Mouse (Mus musculus): ENCODE measurements around the gene Phpt1. TPM values are rescaled to one million over a fixed set of nuclear protein-coding genes. Genes with fewer than 3 reads are reported as not detected.

Phpt1 gene
- total and polyA plus RNA-seq, 3 experiments: 34.7 to 73.7 TPM; not detected in 1

GRCm38 (mm10) chr2:25536531-25536930 is 38.5 kb downstream of the Phpt1 start:
- Histone ChIP-seq H3K9ac (ENCODE audit: control insufficient read depth, low read depth, low read length, poor library complexity, severe bottlenecking) (no peak overlapping the region), H3K9me3 (replicated peaks; ENCODE audit: insufficient read depth, low read length) (no peaks in the 10 kb centered on the region), H3K36me3 (ENCODE audit: control insufficient read depth in 1 of 2, insufficient read depth in 2 of 2, low read length in 2 of 2) (peaks cover 3 to 14% of the 10 kb centered on the region in 2 experiments), H3K27me3 (ENCODE audit: control insufficient read depth in 1 of 2, insufficient read depth in 2 of 2, low read length in 2 of 2) (no peaks in the 10 kb centered on the region), H3K4me1 (ENCODE audit: control insufficient read depth in 1 of 2, insufficient read depth in 2 of 2, low read length in 2 of 2) (peaks cover 0 to 8% of the 10 kb centered on the region in 2 experiments; a peak in 3 of 4 replicates), H3K4me3 (ENCODE audit: control insufficient read depth in 1 of 2, insufficient read depth in 1 of 2, low read depth in 2 of 2, low read length in 2 of 2) (no peak overlapping the region), H3K79me2 (ENCODE audit: control insufficient read depth, insufficient read depth, low read length, poor library complexity) (no peaks in the 10 kb centered on the region; the same call in 1 of the 2 replicates), H3K27ac (ENCODE audit: control insufficient read depth, low read depth, low read length) (no peak overlapping the region)
- TF ChIP-seq USF2 (IDR thresholded peaks at IDR 0.05; ENCODE audit: borderline replicate concordance in 1 of 2, insufficient read depth in 1 of 2, low read depth in 1 of 2, low read length in 2 of 2) (no peak), CHD2 (IDR thresholded peaks at IDR 0.05; ENCODE audit: low read length) (no peak), CHD1 (IDR thresholded peaks at IDR 0.05; ENCODE audit: low read depth, low read length) (no peak), USF1 (IDR thresholded peaks at IDR 0.05; ENCODE audit: low read depth, low read length) (no peak), MAX (IDR thresholded peaks at IDR 0.05; ENCODE audit: low read length) (no peak), HCFC1 (IDR thresholded peaks at IDR 0.05; ENCODE audit: low read depth, low read length) (no peak), NRF1 (IDR thresholded peaks at IDR 0.05; ENCODE audit: insufficient read depth, low read depth, low read length, poor library complexity, severe bottlenecking) (no peak), JUND (IDR thresholded peaks at IDR 0.05; ENCODE audit: low read depth, low read length) (no peak), ZMIZ1 (IDR thresholded peaks at IDR 0.05; ENCODE audit: low read depth, low read length) (no peak)
- no peak for DNase-seq (ENCODE audit: low read depth, low spot score)

GRCm38 (mm10) chr2:25534866-25535182 is 40.2 kb downstream of the Phpt1 start:
- TF ChIP-seq SMC3 (IDR thresholded peaks at IDR 0.05; ENCODE audit: low read depth, low read length) (no peak), ZMIZ1 (IDR thresholded peaks at IDR 0.05; ENCODE audit: low read depth, low read length) (no peak)
- H3K27ac ChIP-seq (ENCODE audit: control insufficient read depth, low read depth, low read length): peak overlapping the region; percentile 55; the same call in 1 of the 2 replicates
- no peaks in the 10 kb centered on the region for H3K27me3 ChIP-seq (ENCODE audit: control insufficient read depth in 1 of 2, insufficient read depth in 2 of 2, low read length in 2 of 2)
- peaks cover 3 to 18% of the 10 kb centered on the region in 2 experiments for H3K36me3 ChIP-seq (ENCODE audit: control insufficient read depth in 1 of 2, insufficient read depth in 2 of 2, low read length in 2 of 2)
- H3K9ac ChIP-seq (ENCODE audit: control insufficient read depth, low read depth, low read length, poor library complexity, severe bottlenecking): no peak overlapping the region; the same call in 1 of the 2 replicates
- peaks cover 0 to 8% of the 10 kb centered on the region in 2 experiments; a peak in 3 of 4 replicates for H3K4me1 ChIP-seq (ENCODE audit: control insufficient read depth in 1 of 2, insufficient read depth in 2 of 2, low read length in 2 of 2)
- H3K79me2 ChIP-seq (ENCODE audit: control insufficient read depth, insufficient read depth, low read length, poor library complexity): no peaks in the 10 kb centered on the region; the same call in 1 of the 2 replicates
- no peak overlapping the region for H3K4me3 ChIP-seq (ENCODE audit: control insufficient read depth in 1 of 2, insufficient read depth in 1 of 2, low read depth in 2 of 2, low read length in 2 of 2)
- DNase-seq (ENCODE audit: low read depth, low spot score): no peak
- no peaks in the 10 kb centered on the region for H3K9me3 ChIP-seq (replicated peaks; ENCODE audit: insufficient read depth, low read length)

- Histone ChIP-seq H3K4me3 (ENCODE audit: control insufficient read depth in 1 of 2, insufficient read depth in 1 of 2, low read depth in 2 of 2, low read length in 2 of 2) (no peak overlapping the region), H3K9ac (ENCODE audit: control insufficient read depth, low read depth, low read length, poor library complexity, severe bottlenecking) (peak overlapping the region; percentile 36; the same call in 1 of the 2 replicates), H3K27ac (ENCODE audit: control insufficient read depth, low read depth, low read length) (peak overlapping the region; percentile 55), H3K27me3 (ENCODE audit: control insufficient read depth in 1 of 2, insufficient read depth in 2 of 2, low read length in 2 of 2) (no peaks in the 10 kb centered on the region), H3K36me3 (ENCODE audit: control insufficient read depth in 1 of 2, insufficient read depth in 2 of 2, low read length in 2 of 2) (peaks cover 3 to 20% of the 10 kb centered on the region in 2 experiments), H3K4me1 (ENCODE audit: control insufficient read depth in 1 of 2, insufficient read depth in 2 of 2, low read length in 2 of 2) (peaks cover 0 to 8% of the 10 kb centered on the region in 2 experiments; a peak in 3 of 4 replicates), H3K9me3 (replicated peaks; ENCODE audit: insufficient read depth, low read length) (no peaks in the 10 kb centered on the region), H3K79me2 (ENCODE audit: control insufficient read depth, insufficient read depth, low read length, poor library complexity) (no peaks in the 10 kb centered on the region; the same call in 1 of the 2 replicates)
- DNase-seq (ENCODE audit: low read depth, low spot score): peak; percentile 26
- TF ChIP-seq SIN3A (IDR thresholded peaks at IDR 0.05; ENCODE audit: low read length) (0 out of 2 replicates have a peak, but pooled peaks have one; percentile 15), TBP (IDR thresholded peaks at IDR 0.05; ENCODE audit: low read depth, low read length) (no peak), USF2 (IDR thresholded peaks at IDR 0.05; ENCODE audit: borderline replicate concordance in 1 of 2, insufficient read depth in 1 of 2, low read depth in 1 of 2, low read length in 2 of 2) (0 out of 4 replicates have a peak, but pooled peaks of 1 of the 2 experiments have one; percentile 21), USF1 (IDR thresholded peaks at IDR 0.05; ENCODE audit: low read depth, low read length) (peak; percentile 79), ZKSCAN1 (IDR thresholded peaks at IDR 0.05; ENCODE audit: low read depth, low read length) (no peak), MXI1 (IDR thresholded peaks at IDR 0.05; ENCODE audit: low read depth, low read length) (peak; percentile 26; the same call in 1 of the 2 replicates)
Observed at GRCm38 (mm10) chr2:25534178-25534865, 40.7 kb downstream of the Phpt1 start.
